Mouse (Mus musculus) bone marrow, adult 2 months (tissue): ENCODE results near the gene H2afz. TPM values are rescaled to one million over a fixed set of nuclear protein-coding genes. Genes with fewer than 3 reads are reported as not detected.

Experiments
- H3K27ac ChIP-seq: fragments of 200-500 bp; 2 replicates; pipeline ENCODE4 v1.5.1; 2012; ENCODE audit warnings: low read depth, mild to moderate bottlenecking, control low read depth, inconsistent platforms, low read length; ENCODE audit not compliant: control insufficient read depth, poor library complexity, insufficient read depth
- H3K4me1 ChIP-seq: fragments of 200-500 bp; 2 replicates; pipeline ENCODE4 v1.6.1; 2011; ENCODE audit warnings: low read length; ENCODE audit not compliant: control insufficient read depth, insufficient read depth
- H3K4me3 ChIP-seq: fragments of 200-500 bp; replicated peaks from 2 replicates; pipeline ENCODE3; 2011; ENCODE audit warnings: mild to moderate bottlenecking, low read depth, low read length, control low read depth; ENCODE audit not compliant: control insufficient read depth
- CTCF ChIP-seq: fragments of 200-500 bp; IDR thresholded peaks from 2 replicates; pipeline ENCODE4 v1.5.1; 2011; ENCODE audit warnings: low read length, control low read depth; ENCODE audit not compliant: control insufficient read depth, insufficient read depth
- POLR2A ChIP-seq: fragments of 200-500 bp; IDR thresholded peaks from 2 replicates; pipeline ENCODE4 v1.6.1; 2011; ENCODE audit warnings: low read depth, mild to moderate bottlenecking, control low read depth, low read length, borderline replicate concordance; ENCODE audit not compliant: control insufficient read depth
- WGBS: fragments of 180-500 bp; shearing (Covaris S2); methylation state at CpG from one replicate; pipeline ENCODE4 v1.1.7; 2018; 5-methylcytosine and 5-hydroxymethylcytosine counted together
- polyA plus RNA-seq: library from polyadenylated mRNA; stranded (reverse); fragments of >200 nt; gene quantifications from 2 replicates; pipeline ENCODE4 v1.2.4, GENCODE M21; 2011; ENCODE audit warnings: low replicate concordance; ENCODE audit not compliant: missing spikeins, insufficient read depth, insufficient read length

H2afz gene
- polyA plus RNA-seq, 1 experiment = 355 TPM

DNA sequence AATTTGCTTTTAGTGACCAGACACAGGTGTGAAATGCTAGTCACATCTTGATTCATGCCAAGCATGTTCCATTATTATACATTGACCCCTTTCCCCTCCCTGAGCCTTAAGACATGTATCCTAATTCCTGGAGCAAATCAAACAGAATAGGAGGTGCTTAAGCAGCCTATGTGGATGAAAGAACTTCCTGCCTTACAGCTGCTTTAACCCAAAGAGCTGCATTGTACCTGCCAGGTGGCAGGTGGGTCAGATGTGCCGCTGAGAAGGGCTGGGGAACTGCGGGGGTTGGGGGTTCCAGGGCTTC lies 2.8 kb downstream of the H2afz start:
- WGBS = 10% methylated on average over 2 of the region's 2 CpGs
- TF ChIP-seq POLR2A (no peak), CTCF (no peak)
- peak overlapping the region; percentile 98 for H3K27ac ChIP-seq
- H3K4me1 ChIP-seq = no peaks in the 10 kb centered on the region; the same call in 1 of the 2 replicates
- peak overlapping the region; percentile 64 for H3K4me3 ChIP-seq

GRCm38 (mm10) chr3:137867437-137868093 lies 3.3 kb downstream of the H2afz start, which contains the start of gene Dnajb14:
TSS of gene Dnajb14 (plus strand) at chr3:137867675.
- WGBS = 2% methylated on average over 88 of the region's 94 CpGs
- no peaks in the 10 kb centered on the region; the same call in 1 of the 2 replicates for H3K4me1 ChIP-seq
- H3K27ac ChIP-seq = peak within 1 kb of the TSS; percentile 98
- TF ChIP-seq CTCF = no peak
- TF ChIP-seq POLR2A = peak; percentile 47; the same call in 1 of the 2 replicates
- peak within 1 kb of the TSS; percentile 91 for H3K4me3 ChIP-seq

DNA sequence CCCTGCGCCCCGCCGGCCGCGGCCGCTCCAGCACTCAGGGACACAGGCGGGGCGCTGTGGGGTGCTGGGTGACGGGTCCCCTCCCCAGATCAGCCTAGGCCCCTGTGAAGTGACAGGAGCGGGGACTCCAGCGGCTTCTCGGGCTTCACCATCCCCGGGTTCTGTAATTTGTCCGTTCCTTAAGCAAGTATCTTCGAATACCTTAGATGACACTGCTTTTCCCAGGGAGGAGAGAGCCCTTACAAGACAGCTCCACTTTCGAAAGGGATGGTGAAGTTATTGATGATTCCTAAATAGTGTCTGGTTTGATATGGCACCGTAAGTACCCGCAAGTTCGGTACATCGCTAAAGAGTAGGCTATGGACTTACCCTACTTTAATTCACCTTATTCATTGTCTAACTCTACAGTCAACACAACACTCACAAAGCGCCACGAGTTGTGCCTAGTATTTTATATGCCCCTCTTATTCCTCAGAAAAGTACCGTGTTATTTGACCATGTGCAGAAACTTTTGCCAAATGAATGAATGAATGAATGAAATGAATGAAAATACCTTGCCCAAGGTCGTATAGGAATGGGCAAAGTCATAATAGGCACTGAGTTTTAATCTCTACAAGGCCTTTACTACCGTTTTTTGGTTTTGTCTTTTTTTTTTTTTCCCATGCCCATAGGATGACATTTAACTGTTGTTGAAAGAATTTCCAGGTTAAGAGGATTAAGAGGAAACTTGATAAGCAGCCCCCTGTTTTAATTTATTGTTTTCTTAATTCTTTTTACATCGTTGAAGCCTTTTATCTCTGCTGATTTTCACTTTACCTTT lies 4.0 kb downstream of the H2afz start:
- Histone ChIP-seq H3K4me1 (no peaks in the 10 kb centered on the region; the same call in 1 of the 2 replicates), H3K4me3 (peak overlapping the region; percentile 91), H3K27ac (peak overlapping the region; percentile 98)
- 4% methylated on average over 25 of the region's 26 CpGs for WGBS
- TF ChIP-seq POLR2A = no peak

DNA sequence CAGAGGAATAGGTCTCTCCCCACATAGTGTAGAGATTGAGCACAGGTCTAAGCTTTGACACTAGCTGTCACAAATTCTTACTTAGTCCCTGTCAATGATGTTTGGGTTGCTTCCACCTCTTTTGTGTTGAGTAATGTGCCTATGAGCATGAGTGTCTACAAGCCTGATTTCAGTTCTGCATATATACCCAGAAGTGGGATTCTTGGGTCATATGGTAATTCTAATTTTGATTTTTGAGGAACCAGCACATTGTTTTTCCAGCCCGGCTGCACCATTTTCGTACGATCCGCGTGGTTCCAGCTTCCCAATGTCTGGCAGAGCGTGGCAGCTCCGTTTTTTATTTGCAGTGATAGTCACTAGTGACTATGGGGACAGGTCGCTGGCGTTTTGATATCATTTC lies 5.1 kb downstream of the H2afz start:
- Histone ChIP-seq H3K4me3 (no peak overlapping the region), H3K27ac (no peak overlapping the region), H3K4me1 (no peaks in the 10 kb centered on the region; the same call in 1 of the 2 replicates)
- TF ChIP-seq CTCF (no peak), POLR2A (no peak)
- 84% methylated on average over 9 of the region's 9 CpGs for WGBS

DNA sequence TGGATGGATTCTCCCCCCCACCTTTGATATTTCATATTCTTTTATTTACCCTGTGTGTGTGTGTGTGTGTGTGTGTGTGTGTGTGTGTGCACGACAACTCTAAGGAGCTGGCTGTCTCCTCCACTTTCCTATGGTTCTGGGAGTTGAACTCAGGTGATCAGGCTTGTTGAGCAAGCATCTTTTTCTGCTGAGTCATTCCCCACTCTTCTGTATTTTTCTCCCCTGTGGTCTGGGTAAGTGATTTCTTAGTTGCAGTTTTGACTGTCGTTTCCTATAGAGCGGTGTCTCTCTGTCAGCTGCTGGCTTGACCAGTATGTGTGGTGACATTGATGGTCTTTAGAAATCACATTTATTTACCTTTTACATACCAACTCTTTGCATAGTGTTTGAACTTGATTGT lies 15.0 kb downstream of the H2afz start:
- H3K4me3 ChIP-seq = no peak overlapping the region
- H3K27ac ChIP-seq = no peak overlapping the region
- TF ChIP-seq CTCF = no peak
- no peak for TF ChIP-seq POLR2A
- peaks cover 2% of the 10 kb centered on the region for H3K4me1 ChIP-seq
- WGBS = 12% methylated on average over 3 of the region's 3 CpGs

GRCm38 (mm10) chr3:137880109-137880748 lies 15.9 kb downstream of the H2afz start:
- 47% methylated on average over 4 of the region's 4 CpGs for WGBS
- peak overlapping the region; percentile 52 for H3K27ac ChIP-seq
- no peak overlapping the region for H3K4me3 ChIP-seq
- TF ChIP-seq POLR2A = no peak
- TF ChIP-seq CTCF = no peak
- H3K4me1 ChIP-seq = peaks cover 2% of the 10 kb centered on the region

DNA sequence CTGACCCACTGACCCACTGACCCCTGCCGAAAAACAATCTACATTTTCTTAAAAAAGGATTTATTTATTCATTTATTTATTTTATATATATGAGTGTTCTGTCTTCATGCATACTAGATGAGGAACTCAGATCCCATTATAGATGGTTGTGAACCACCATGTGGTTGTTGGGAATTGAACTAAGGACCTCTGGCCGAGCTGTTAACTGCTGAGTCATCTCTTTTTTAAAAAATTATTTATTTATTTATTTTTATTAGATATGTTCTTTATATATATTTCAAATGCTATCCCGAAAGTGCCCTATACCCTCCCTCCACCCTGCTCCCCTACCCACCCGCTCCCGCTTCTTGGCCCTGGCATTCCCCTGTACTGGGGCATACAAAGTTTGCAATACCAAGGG lies 16.8 kb downstream of the H2afz start:
- Histone ChIP-seq H3K4me1 (peaks cover 2% of the 10 kb centered on the region), H3K4me3 (no peak overlapping the region), H3K27ac (no peak overlapping the region)
- no peak for TF ChIP-seq POLR2A
- 90% methylated on average over 5 of the region's 5 CpGs for WGBS

GRCm38 (mm10) chr3:137887961-137888360 lies 23.7 kb downstream of the H2afz start:
- H3K4me3 ChIP-seq = no peak overlapping the region
- TF ChIP-seq CTCF = no peak
- H3K4me1 ChIP-seq = no peaks in the 10 kb centered on the region; the same call in 1 of the 2 replicates
- WGBS = 58% methylated on average over 7 of the region's 7 CpGs
- no peak overlapping the region for H3K27ac ChIP-seq

DNA sequence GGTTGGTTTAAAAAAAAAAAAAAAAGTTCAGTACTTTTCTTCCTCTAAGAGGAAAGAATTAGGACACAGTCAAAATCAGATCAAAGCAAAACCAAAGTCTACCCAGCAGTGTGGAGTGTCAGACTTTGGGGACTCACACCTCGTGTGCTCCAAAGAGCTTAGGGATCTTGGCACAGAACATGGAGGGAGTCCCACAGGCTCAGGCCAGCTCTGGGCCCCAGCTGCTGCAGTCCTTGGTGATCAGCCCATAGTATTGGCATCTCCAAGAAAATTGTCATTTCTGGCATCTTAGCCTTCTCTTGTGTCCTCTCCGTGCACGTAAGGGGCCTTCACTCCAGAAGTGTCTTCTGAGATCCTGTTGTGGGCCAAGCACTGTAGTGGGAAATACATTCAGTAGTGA lies 26.8 kb downstream of the H2afz start:
- H3K4me3 ChIP-seq = no peak overlapping the region
- no peaks in the 10 kb centered on the region; the same call in 1 of the 2 replicates for H3K4me1 ChIP-seq
- TF ChIP-seq CTCF (no peak), POLR2A (no peak)
- WGBS = 80% methylated on average over 3 of the region's 3 CpGs
- no peak overlapping the region for H3K27ac ChIP-seq
